Mouse (Mus musculus) hematopoietic stem cell, adult 5-6 weeks (primary cell): Measurements from ENCODE around the gene Svs5. TPM values are rescaled to one million over a fixed set of nuclear protein-coding genes. Genes with fewer than 3 reads are reported as not detected.

Source experiments
- ATAC-seq, 2 experiments: fragments of 125-278 bp in 1 of 2; replicated peaks in 1 of 2; 2 replicates each; pipeline ENCODE4 v1.8.0; 2016 to 2017; ENCODE audit warnings: inconsistent platforms in 2 of 2, mild to moderate bottlenecking in 2 of 2, moderate number of reproducible peaks in 2 of 2, low read depth in 1 of 2, moderate TSS enrichment in 1 of 2; ENCODE audit not compliant: low FRiP score in 2 of 2, poor library complexity in 2 of 2, severe bottlenecking in 2 of 2, insufficient read depth in 1 of 2, low TSS enrichment in 1 of 2
- total RNA-seq: library from RNA; stranded (forward); fragments of 172-1452, 232-1000 nt; gene quantifications from 2 replicates; pipeline ENCODE4 v1.2.3, GENCODE M21; 2017

The Svs5 gene
- total RNA-seq, 1 experiment from 2014 or later, result not detected

- ATAC-seq, result no peak
These were observed 38.8 kb downstream of the Svs5 start for GRCm38 (mm10) chr2:164371371-164371770.

GRCm38 (mm10) chr2:164372408-164373053 is 40.0 kb downstream of the Svs5 start:
- ATAC-seq, result peak; percentile 57 to 89; a peak in 3 of 4 replicates

- ATAC-seq, result peak in 1 of 2 experiments; percentile 73; a peak in 2 of 4 replicates
These were observed 40.6 kb downstream of the Svs5 start for GRCm38 (mm10) chr2:164373187-164373586.

DNA sequence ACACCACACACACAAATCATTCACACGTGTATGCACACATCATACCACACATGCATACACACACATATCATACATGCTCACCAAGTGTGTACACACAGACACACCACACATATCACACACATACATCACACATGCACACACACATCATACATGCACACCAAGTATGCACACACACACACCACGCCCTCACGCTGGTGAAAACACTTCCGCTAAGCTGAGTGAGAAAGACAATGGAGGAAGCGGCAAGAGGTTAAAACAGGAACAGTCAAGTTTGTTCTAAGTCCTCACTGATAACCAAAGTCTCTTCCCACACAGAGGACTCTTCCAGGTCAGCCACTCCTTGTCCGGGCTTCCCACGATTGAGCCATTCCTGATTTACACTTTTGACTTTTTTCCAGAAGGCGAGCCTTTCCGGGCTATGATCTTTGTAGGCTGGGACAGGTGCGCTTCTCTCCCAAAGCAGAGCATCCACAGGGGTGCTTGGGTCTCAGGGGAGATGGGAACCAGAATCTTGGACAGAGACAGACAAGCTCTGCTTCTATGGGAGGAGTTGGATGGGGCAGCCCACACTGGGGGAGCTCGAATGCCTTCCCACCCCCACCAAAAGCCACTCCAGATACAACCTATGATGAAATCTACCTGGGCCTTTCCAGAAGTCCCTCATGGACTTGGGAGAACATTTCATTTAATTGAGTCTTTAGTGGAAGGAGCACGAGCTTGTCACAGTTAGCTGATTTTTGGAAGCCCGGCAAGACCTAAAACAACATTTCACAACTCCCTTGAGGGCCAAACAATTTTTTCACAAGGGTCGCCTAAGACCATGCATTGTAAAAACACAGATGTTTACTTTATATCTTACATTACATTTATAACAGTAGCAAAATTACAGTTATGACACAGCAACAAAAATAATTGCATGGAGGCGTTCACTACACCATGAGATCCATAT is 45.2 kb downstream of the Svs5 start:
- ATAC-seq, result peak in 1 of 2 experiments; percentile 23; a peak in 1 of 4 replicates

DNA sequence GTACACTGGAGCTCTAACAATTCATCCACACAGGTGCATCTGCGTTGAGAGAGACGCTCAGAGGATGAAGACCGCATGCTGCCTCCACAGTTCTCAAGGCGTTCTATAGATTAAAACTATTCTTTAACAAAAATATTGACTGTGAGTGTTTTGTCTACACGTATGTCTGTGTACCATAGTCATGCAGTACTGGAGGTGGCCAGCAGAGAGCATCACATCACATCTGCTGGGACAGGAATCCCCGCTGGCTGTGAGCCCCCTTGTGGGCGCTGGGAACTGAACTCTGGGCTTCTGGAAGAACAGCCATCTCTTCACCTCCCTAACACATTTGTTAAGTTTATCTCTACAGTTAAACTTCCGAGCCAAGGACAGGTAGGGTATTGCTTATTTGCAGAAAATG is 49.2 kb downstream of the Svs5 start:
- ATAC-seq, result no peak

DNA sequence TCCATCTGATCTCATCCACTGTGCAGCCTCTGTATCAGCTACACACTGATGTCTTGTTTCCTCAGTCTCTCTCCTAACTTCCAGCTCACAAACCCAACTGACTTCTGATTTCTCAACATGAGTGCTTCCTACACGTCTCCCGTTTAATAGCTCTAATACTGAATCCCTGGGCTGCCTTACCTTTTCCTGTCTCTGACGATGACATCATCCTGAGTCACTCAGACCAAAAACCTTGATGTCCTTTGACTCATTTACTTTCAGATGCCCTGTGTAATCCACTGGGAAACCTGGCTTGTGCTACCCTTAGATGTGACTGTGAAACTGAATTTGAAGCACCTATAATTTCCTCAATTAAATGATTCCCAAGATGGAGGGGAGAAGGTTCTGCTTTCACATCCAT is 50.4 kb downstream of the Svs5 start:
- no peak for ATAC-seq

Other genes starting within 250 kb of the Svs5 start
- 0.38 and 2.3 TPM in 2 replicates for gene Kcns1, start 161.6 kb upstream of the Svs5 start, total RNA-seq
- not detected in 2 replicates for gene Wfdc5, start 150.0 kb upstream of the Svs5 start, total RNA-seq
- gene Wfdc12, start 142.1 kb upstream of the Svs5 start, total RNA-seq, result not detected in 2 replicates
- not detected in 2 replicates for gene Wfdc15a, start 132.6 kb upstream of the Svs5 start, total RNA-seq
- not detected in 2 replicates for gene Wfdc15b, start 111.1 kb upstream of the Svs5 start, total RNA-seq
- gene Svs2, start 94.3 kb upstream of the Svs5 start, total RNA-seq, result not detected in 2 replicates
- not detected in 2 replicates for gene Svs3b, start 76.1 kb upstream of the Svs5 start, total RNA-seq
- not detected in 2 replicates for gene Svs4, start 54.3 kb upstream of the Svs5 start, total RNA-seq
- gene Svs3a, start 43.5 kb upstream of the Svs5 start, total RNA-seq, result not detected in 2 replicates
- not detected in 2 replicates for gene Svs6, start 16.0 kb upstream of the Svs5 start, total RNA-seq
- 5.4 and 12.8 TPM in 2 replicates for gene Slpi, start 56.4 kb downstream of the Svs5 start, total RNA-seq
- not detected in 2 replicates for gene Rbpjl, start 70.4 kb downstream of the Svs5 start, total RNA-seq
- 0.31 TPM in 1 of 2 replicates, not detected in the other for gene Matn4, start 72.4 kb downstream of the Svs5 start, total RNA-seq
- gene Sdc4, start 111.1 kb downstream of the Svs5 start, total RNA-seq, result 11.6 and 17.7 TPM in 2 replicates
- 17.0 and 20.7 TPM in 2 replicates for gene Sys1, start 124.2 kb downstream of the Svs5 start, total RNA-seq
- gene Gm20458, start 128.2 kb downstream of the Svs5 start, total RNA-seq, result 1.7 TPM in 1 of 2 replicates, not detected in the other
- gene Trp53tg5, start 141.0 kb downstream of the Svs5 start, total RNA-seq, result not detected in 2 replicates
- 1.6 TPM in 1 of 2 replicates, not detected in the other for gene Dbndd2, start 153.4 kb downstream of the Svs5 start, total RNA-seq
- gene Pigt, start 164.8 kb downstream of the Svs5 start, total RNA-seq, result 28.1 and 28.2 TPM in 2 replicates
- gene Wfdc2, start 229.7 kb downstream of the Svs5 start, total RNA-seq, result 7.5 and 11.6 TPM in 2 replicates
- not detected in 2 replicates for gene Spint3, start 240.7 kb downstream of the Svs5 start, total RNA-seq